Mouse (Mus musculus): ENCODE measurements around the gene Elmsan1.
A peak's percentile ranks its signal among the peaks of the same experiment; 100 is the strongest.

Gene Elmsan1

DNA sequence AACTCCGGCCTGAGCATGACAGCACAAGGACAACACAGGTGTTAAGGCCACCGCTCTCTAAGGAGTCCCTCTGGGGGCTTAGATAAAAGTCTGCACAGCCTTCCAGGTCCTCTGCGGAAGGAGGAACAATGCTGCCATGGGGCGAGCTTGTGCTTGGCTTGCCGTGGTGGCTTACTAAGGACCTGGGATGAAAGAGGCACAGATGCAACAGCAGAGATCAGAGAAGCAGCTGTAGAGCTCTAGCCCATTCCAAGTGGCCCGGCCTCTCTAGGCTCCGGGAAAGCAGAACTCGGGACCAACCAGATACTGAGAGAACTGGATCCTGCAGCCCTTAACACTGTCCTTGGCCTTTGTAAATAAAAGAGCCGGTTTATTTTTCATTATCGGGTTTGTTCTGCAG lies 66.8 kb downstream of the Elmsan1 start:
- no peak for DNase-seq (ENCODE audit: low read depth, low spot score)

GRCm38 (mm10) chr12:84150976-84151375 lies 67.7 kb downstream of the Elmsan1 start:
- DNase-seq (ENCODE audit: low read depth, low spot score) = no peak

GRCm38 (mm10) chr12:84149971-84150370 lies 68.7 kb downstream of the Elmsan1 start:
- DNase-seq (ENCODE audit: low read depth, low spot score) = no peak

GRCm38 (mm10) chr12:84148622-84149012 lies 70.1 kb downstream of the Elmsan1 start:
- no peak for DNase-seq (ENCODE audit: low read depth, low spot score)

GRCm38 (mm10) chr12:84147954-84148621 lies 70.6 kb downstream of the Elmsan1 start, which contains the start of gene Pnma1:
Gene Pnma1, minus strand, starts transcription at chr12:84148489.
- peak; percentile 85 for DNase-seq (ENCODE audit: low read depth, low spot score)

DNA sequence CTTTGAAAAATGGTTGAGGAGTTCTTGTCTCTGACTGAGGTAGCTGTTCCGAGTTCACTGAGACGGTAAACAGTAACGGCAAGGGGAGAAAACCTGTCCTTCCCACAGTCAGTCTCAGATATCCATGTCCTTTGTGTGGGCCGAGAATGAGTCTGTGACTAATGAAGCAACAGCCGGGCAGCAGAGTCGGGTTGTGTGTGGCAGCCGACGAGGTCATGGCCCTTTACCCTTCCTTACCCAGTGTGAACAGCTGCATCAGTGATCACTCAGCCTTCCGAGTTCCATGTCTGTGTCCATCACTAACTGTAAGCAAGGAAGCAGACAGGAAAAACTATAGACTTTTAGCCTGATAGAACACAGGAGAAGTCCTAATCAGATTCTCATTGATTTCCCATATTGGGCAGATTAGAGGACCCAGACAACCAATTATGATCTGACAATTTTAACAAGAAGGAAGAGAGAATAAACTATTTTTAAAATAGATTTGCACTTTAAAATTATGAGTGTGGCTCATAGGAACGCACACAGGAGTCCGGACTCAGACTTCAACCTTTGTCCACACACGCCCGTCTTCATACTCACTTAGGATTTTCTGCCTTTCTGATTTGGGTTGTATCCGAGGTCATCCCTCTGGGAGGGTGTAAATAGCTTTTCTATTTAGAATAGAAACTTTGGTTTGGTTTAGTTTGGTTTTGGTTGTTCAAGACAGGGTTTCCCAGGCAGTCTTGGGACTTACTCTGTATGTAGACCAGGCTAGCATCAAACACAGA lies 76.2 kb downstream of the Elmsan1 start:
- DNase-seq (ENCODE audit: low read depth, low spot score) = no peak

GRCm38 (mm10) chr12:84141271-84141670 lies 77.4 kb downstream of the Elmsan1 start:
- no peak for DNase-seq (ENCODE audit: low read depth, low spot score)

DNA sequence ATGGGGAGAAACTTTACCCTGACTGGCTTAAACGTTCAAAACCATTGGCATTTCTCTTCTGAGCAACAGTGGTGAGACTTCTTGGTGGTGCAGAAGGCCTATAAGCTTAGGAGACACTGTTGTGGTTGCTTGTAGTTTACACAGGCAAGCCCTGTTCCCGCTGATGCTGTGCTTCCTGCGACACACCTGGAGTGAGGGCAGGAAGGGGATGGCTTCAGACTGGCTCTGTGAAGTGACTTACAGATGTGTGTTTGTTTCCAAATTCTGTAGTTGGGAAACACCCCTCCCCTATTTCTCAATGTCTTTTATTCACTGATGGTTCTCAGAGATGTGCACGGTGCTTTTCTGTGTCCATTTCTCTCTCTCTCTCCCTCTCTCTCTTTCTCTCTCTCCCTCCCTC lies 78.5 kb downstream of the Elmsan1 start:
- DNase-seq (ENCODE audit: low read depth, low spot score) = no peak

- no peak for DNase-seq (ENCODE audit: low read depth, low spot score)
Measured at GRCm38 (mm10) chr12:84137131-84137530, 81.5 kb downstream of the Elmsan1 start.

- no peak for DNase-seq (ENCODE audit: low read depth, low spot score)
Measured at GRCm38 (mm10) chr12:84132265-84132664, 86.4 kb downstream of the Elmsan1 start.

- no peak for DNase-seq (ENCODE audit: low read depth, low spot score)
Measured at GRCm38 (mm10) chr12:84129931-84130330, 88.8 kb downstream of the Elmsan1 start.

- no peak for DNase-seq (ENCODE audit: low read depth, low spot score)
Measured at GRCm38 (mm10) chr12:84128576-84128975, 90.1 kb downstream of the Elmsan1 start.

DNA sequence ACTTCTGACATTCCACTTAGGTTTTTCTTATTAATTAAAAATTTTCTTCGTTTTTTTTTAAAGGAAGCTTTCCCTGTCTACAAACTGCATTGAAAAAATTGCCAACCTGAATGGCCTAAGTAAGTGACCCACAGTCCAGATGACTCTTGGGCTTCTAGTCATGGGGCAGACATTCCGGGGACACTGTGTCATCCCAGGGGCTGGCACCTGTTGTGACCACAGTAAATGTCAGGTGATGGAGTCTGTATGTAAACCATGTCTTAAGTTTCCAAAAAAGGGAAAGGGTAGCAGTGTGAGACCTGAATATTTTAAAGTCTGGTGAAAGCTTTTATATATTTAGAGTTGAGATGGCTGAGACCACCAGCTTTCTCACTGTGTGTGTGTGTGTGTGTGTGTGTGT lies 91.8 kb downstream of the Elmsan1 start:
- DNase-seq (ENCODE audit: low read depth, low spot score) = no peak

DNA sequence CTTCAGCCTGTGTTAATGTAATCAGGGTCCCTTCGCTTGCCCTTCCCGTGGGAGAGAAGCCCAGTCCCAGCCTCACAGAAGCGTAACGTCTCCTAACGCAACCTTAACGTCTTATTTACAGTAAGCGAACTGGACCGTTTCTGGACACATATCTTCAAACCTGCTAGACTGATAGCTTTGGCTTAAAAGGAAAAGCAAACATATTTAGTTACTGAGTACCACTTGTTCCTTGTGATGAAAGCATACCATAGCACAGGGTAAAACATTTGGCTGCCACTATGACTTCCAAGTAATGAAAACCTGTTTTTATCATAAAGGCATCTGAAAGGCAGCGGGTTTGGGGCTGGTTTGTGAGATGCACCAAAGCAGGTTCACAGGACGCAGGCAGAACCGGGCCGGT lies 92.8 kb downstream of the Elmsan1 start:
- no peak for DNase-seq (ENCODE audit: low read depth, low spot score)

DNA sequence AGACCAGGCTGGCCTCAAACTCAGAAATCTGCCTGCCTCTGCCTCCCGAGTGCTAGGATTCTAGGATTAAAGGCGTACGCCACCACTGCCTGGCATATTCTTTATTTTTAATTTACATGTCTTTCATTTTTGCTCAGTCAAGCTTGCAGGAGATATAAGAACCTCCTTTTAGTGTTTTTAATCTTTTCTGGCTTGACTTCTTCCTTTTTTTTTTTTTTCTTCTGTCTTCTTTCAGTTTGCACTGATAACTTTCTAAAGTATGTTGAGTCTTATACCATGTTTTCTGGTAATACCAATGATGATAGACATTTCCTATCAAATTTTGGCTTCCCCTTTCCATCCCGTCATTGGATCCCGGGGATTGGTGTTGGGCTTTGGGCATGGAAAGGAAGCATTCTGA lies 99.1 kb downstream of the Elmsan1 start:
- no peak for DNase-seq (ENCODE audit: low read depth, low spot score)

GRCm38 (mm10) chr12:84114153-84114994 lies 104.3 kb downstream of the Elmsan1 start, which contains the start of gene Dnal1:
Gene Dnal1, plus strand, starts transcription at chr12:84114366.
- DNase-seq (ENCODE audit: low read depth, low spot score) = peak; percentile 71

DNA sequence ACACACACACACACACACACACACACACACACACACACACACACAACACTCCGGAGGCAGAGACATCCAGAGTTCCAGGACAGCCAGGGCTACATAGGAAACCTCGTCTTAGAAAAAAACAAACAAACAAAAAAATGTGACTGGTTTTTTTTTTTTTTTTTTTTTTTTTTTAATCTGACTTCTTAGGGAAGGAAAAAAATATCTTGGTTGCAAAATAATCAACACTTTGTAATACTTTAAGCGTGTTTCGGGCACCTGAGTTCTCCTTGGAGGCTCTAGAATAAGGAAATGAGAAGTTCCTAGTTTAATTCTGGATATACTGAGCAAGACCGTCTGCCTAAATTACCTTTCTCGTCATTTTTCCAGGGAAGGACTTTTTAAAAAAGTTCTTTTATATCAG lies 105.0 kb downstream of the Elmsan1 start:
- no peak for DNase-seq (ENCODE audit: low read depth, low spot score)

DNA sequence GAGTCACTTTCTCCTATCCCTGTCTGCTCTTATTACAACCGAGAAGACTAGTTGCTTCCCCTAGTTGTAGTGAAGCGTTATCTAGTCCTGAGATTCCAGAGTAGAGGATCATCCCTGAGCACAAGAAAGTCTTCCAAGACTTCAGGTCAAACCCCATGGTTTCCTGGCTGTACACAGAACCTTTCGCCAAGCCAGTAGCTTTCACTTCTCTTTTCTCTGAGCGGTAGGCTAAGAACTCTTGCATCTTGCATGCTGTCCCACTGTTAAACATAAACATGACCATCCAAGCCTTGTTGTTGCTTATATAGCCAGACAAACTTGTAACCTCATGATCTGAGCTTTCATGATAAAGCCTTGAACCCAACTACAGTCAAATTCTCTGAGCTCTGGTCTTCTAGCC lies 107.9 kb downstream of the Elmsan1 start:
- DNase-seq (ENCODE audit: low read depth, low spot score) = no peak

DNA sequence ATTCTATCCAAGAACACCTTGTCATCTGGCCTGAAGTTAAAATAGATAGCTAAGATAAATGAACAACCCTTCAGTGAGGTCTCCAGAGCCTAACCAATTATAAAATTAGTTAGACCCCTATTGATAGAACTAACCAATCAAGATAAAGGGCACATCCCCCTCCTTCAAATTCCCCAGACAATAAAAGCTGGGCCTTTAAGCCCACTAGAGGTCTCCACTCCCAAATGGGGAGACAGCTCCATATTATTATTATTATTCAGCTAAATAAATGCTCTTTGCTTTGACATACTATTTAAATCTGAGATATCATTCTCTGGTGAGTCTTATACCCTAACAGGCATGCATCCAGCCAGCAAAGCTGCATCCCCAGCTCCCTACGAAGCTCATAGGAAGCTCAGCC lies 108.8 kb downstream of the Elmsan1 start:
- DNase-seq (ENCODE audit: low read depth, low spot score) = no peak

- no peak for DNase-seq (ENCODE audit: low read depth, low spot score)
Measured at GRCm38 (mm10) chr12:84107692-84108091, 111.0 kb downstream of the Elmsan1 start.

- DNase-seq (ENCODE audit: low read depth, low spot score) = no peak
Measured at GRCm38 (mm10) chr12:84107012-84107411, 111.7 kb downstream of the Elmsan1 start.

GRCm38 (mm10) chr12:84101493-84101845 lies 117.2 kb downstream of the Elmsan1 start:
- DNase-seq (ENCODE audit: low read depth, low spot score) = no peak

Data from brain, embryonic 18.5 days (tissue).